Comparison of ENCODE assay signal across 26 mouse cellular contexts in genomic region chr1:87012606-87013005, GRCm38 (mm10).
A peak's percentile ranks its signal among the peaks of the same experiment; 100 is the strongest.
DNase-seq lines count a peak whose midpoint lies in the region; TF ChIP-seq lines count a peak whose summit lies in the region.
"Had no signal": no experiment of that assay in that cellular context is flagged by ENCODE, and none has a peak within 500 bp of the region (broad histone marks: within the 10 kb centered on the region; RNA-seq: fewer than 3 reads in every experiment).

No protein-coding gene starts in this region.

- 4% methylated on average over 2 of the region's 2 CpGs for WGBS in cerebellum, adult 2 months

- DNase-seq in adrenal gland, adult 2 months: peak; percentile 52
- DNase-seq in adrenal gland, adult 8-10 months: no peak
- peak; percentile 81 for DNase-seq in NIH3T3 (ENCODE audit: low read depth)
- DNase-seq in cerebellum, adult 2 months: peak; percentile 80 to 93
- DNase-seq in cerebellum, postnatal 14 days: peak; percentile 56 to 69
- DNase-seq in kidney, postnatal 10 days: no peak
- DNase-seq in lung, adult 18-20 months: no peak
- DNase-seq in urinary bladder, postnatal 14 days (ENCODE audit: low spot score): no peak
- DNase-seq: gastrocnemius, postnatal 14 days; heart, postnatal 36 days; kidney, adult 8-10 months; liver, postnatal 0 days; lung, postnatal 4 days; right cerebral cortex, postnatal 14 days; thymus, postnatal 14 days had no signal

- no peak for TF ChIP-seq CTCF in cerebellum, adult 2 months (IDR thresholded peaks at IDR 0.05; ENCODE audit: borderline replicate concordance, insufficient read depth, low read depth, low read length)

- no peaks in the 10 kb centered on the region for H3K27me3 ChIP-seq in cerebellum, adult 2 months (ENCODE audit: control insufficient read depth, insufficient read depth, low read length)
- H3K27me3 ChIP-seq: embryonic facial prominence, embryonic 15.5 days; forebrain, embryonic 13.5 days; hindbrain, embryonic 12.5 days; limb, embryonic 13.5 days; liver, embryonic 12.5 days; megakaryocyte, embryonic 14.5 days; midbrain, embryonic 12.5 days; stomach, embryonic 15.5 days had no signal

- no peak for TF ChIP-seq POLR2A in cerebellum, adult 2 months (IDR thresholded peaks at IDR 0.05; ENCODE audit: borderline replicate concordance, insufficient read depth, low read length)

- H3K4me1 ChIP-seq in cerebellum, adult 2 months (ENCODE audit: control insufficient read depth, insufficient read depth, low read length): peaks cover 25% of the 10 kb centered on the region
- H3K4me1 ChIP-seq: forebrain, embryonic 13.5 days; hindbrain, embryonic 12.5 days; liver, embryonic 12.5 days; megakaryocyte, embryonic 14.5 days; midbrain, embryonic 12.5 days had no signal

- peak overlapping the region; percentile 9; the same call in 1 of the 2 replicates for H3K27ac ChIP-seq in cerebellum, adult 2 months (ENCODE audit: insufficient read depth, low read length)
- H3K27ac ChIP-seq: embryonic facial prominence, embryonic 10.5 days; forebrain, embryonic 13.5 days; heart, embryonic 10.5 days; hindbrain, embryonic 12.5 days; kidney, postnatal 0 days; liver, embryonic 12.5 days; midbrain, embryonic 12.5 days; stomach, embryonic 15.5 days had no signal

- H3K4me3 ChIP-seq in cerebellum, adult 2 months (replicated peaks; ENCODE audit: insufficient read depth, low read depth, low read length): no peak overlapping the region
- H3K4me3 ChIP-seq: embryonic facial prominence, embryonic 10.5 days; embryonic facial prominence, embryonic 15.5 days; forebrain, embryonic 13.5 days; heart, embryonic 10.5 days; hindbrain, embryonic 12.5 days; limb, embryonic 13.5 days; liver, embryonic 12.5 days; megakaryocyte, embryonic 14.5 days; midbrain, embryonic 12.5 days; stomach, embryonic 15.5 days had no signal

Comparison
In these comparisons a context has a peak if more than half of its experiments do, and no peak if none do; other contexts are left out.
1. DNase-seq: peak in adrenal gland, adult 2 months (single experiment), NIH3T3 (single experiment), cerebellum, adult 2 months (2 of 2) and cerebellum, postnatal 14 days (2 of 2); none in adrenal gland, adult 8-10 months (single experiment), kidney, postnatal 10 days (single experiment), lung, adult 18-20 months (0 of 2) and urinary bladder, postnatal 14 days (single experiment).